Mouse (Mus musculus) liver, postnatal 0 days (tissue): ENCODE measurements around the gene Wdr17. TPM values are rescaled to one million over a fixed set of nuclear protein-coding genes. Genes with fewer than 3 reads are reported as not detected.

Source experiments
- ATAC-seq: fragments of 200-750 bp; cut with Nextera tagmentation; 2 replicates; pipeline ENCODE4 v1.8.0; 2017; ENCODE audit warnings: mild to moderate bottlenecking, moderate library complexity
- DNase-seq: peaks from one replicate; pipeline ENCODE4 v3.0.0-alpha.2; 2016
- H3K27ac ChIP-seq: fragments of 300-500 bp; sonication (generic); 2 replicates; pipeline ENCODE4 v1.5.1; 2014; ENCODE audit warnings: antibody characterized with exemption, moderate library complexity, mild to moderate bottlenecking, low read depth
- H3K27me3 ChIP-seq: fragments of 300-500 bp; sonication (generic); 2 replicates; pipeline ENCODE4 v1.6.1; 2014; ENCODE audit warnings: low read length, control low read depth, mixed read lengths; ENCODE audit not compliant: insufficient read depth
- H3K36me3 ChIP-seq: fragments of 300-500 bp; sonication (generic); replicated peaks from 2 replicates; pipeline ENCODE4 v1.6.1; 2014; ENCODE audit warnings: mild to moderate bottlenecking, control low read depth, low read length, moderate library complexity, mixed read lengths; ENCODE audit not compliant: insufficient read depth
- H3K4me1 ChIP-seq: fragments of 300-500 bp; sonication (generic); 2 replicates; pipeline ENCODE4 v1.6.1; 2014; ENCODE audit warnings: antibody characterized with exemption, mild to moderate bottlenecking, control low read depth; ENCODE audit not compliant: insufficient read depth
- H3K4me2 ChIP-seq: fragments of 300-500 bp; sonication (generic); 2 replicates; pipeline ENCODE4 v1.6.1; 2014; ENCODE audit warnings: low read depth, mild to moderate bottlenecking, low read length, moderate library complexity, mixed read lengths
- H3K4me3 ChIP-seq: fragments of 300-500 bp; sonication (generic); 2 replicates; pipeline ENCODE4 v1.5.1; 2014; ENCODE audit warnings: low read depth, low read length
- H3K9ac ChIP-seq: fragments of 300-500 bp; sonication (generic); replicated peaks from 2 replicates; pipeline ENCODE4 v1.6.1; 2014; ENCODE audit warnings: mild to moderate bottlenecking, moderate library complexity
- H3K9me3 ChIP-seq: fragments of 300-500 bp; sonication (generic); 2 replicates; pipeline ENCODE4 v1.6.1; 2016; ENCODE audit warnings: mild to moderate bottlenecking, control low read depth, low read length, mixed read lengths
- CTCF ChIP-seq: sonication (generic); IDR thresholded peaks from 2 replicates; pipeline ENCODE4 v1.5.1; 2016; ENCODE audit warnings: antibody characterized with exemption, low read depth
- EP300 ChIP-seq: IDR thresholded peaks from 2 replicates; pipeline ENCODE4 v1.6.1; 2016; ENCODE audit warnings: antibody characterized with exemption, low read depth, mild to moderate bottlenecking
- WGBS: fragments of 180-500 bp; shearing (Covaris S2); extraction: QIAGEN DNeasy Blood & Tissue Kit; methylation state at CpG from one replicate; pipeline ENCODE4 v1.1.7; 2014; ENCODE audit not compliant: insufficient replicate concordance; 5-methylcytosine and 5-hydroxymethylcytosine counted together
- polyA plus RNA-seq: library from polyadenylated mRNA; unstranded; fragments of >200 nt; fragmentation: Nextera tagmentation; extraction: Ambion mirVana; gene quantifications from 2 replicates; pipeline ENCODE4 v1.2.1, GENCODE M21; 2015

The Wdr17 gene
- polyA plus RNA-seq, 1 experiment from 2014 or later: not detected

DNA sequence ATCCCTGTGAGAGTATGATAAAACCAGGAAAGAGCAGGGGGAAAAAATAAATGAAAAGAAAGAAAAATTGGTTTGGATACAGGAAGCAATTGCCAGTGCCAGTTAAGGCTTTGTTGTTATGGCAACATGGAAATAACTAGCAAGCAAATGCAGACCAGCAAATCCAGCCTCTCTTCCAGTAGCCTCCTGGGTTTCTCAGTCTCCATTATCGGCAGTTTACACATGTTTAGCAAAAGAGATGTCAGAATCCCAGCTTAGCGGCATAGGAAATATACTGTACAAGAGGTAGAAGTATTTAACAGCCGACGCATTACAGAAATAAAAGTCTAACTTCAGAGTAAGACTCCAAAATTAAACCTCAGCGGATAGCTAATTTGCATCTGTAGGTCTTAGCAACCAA is 292.4 kb downstream of the Wdr17 start:
- no peak overlapping the region for H3K9ac ChIP-seq
- no peaks in the 10 kb centered on the region for H3K4me1 ChIP-seq
- H3K4me3 ChIP-seq: no peak overlapping the region
- H3K9me3 ChIP-seq: no peaks in the 10 kb centered on the region
- no peak for ATAC-seq
- TF ChIP-seq EP300 (no peak), CTCF (no peak)
- H3K4me2 ChIP-seq: no peak overlapping the region
- 92% methylated on average over 5 of the region's 5 CpGs for WGBS
- no peak for DNase-seq
- no peaks in the 10 kb centered on the region for H3K36me3 ChIP-seq
- no peak overlapping the region for H3K27ac ChIP-seq
- no peaks in the 10 kb centered on the region for H3K27me3 ChIP-seq

DNA sequence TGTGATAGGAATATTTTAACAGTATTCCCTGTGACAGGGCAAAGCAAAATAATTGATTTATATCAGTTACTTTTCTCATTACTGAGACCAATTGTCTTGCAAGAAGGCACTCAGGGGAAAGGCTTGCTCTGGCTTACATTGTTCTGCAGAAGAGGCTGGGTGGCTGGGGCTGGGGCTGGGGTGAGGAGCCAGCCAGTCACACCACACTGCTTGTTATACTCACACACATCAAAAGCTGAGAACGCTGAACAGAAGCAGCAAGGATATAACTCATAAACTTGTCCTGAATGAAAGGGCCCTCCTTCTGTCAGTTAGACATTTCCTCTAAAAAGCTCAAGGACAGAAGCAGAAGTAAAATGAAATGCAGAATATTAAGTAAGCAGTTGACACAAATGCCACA is 304.1 kb downstream of the Wdr17 start:
- Histone ChIP-seq H3K4me2 (no peak overlapping the region), H3K4me1 (no peaks in the 10 kb centered on the region), H3K36me3 (no peaks in the 10 kb centered on the region), H3K9me3 (no peaks in the 10 kb centered on the region), H3K27me3 (no peaks in the 10 kb centered on the region), H3K9ac (no peak overlapping the region), H3K27ac (no peak overlapping the region), H3K4me3 (no peak overlapping the region)
- DNase-seq (no peak), ATAC-seq (no peak)
- no peak for TF ChIP-seq EP300
- no peak for TF ChIP-seq CTCF
- 24% methylated on average over 1 of the region's 1 CpGs for WGBS

DNA sequence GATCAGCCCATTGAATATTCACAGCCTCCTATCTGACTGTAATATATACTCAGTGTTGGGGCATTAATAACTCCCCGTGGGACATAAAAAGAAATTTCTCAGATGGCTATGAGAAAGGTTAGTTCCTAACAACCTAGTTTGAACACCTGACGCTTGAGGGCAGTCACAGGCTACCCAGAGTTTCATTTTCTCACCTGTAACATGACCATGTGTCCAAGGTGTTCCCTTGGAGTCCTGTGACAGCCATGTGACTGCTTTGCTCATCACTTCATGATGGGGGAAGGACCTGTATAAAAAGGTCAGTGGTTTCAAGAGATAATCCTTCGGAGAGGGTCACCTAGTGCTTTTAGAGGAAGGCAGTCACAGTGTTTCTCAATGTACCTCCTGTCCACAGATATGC is 305.5 kb downstream of the Wdr17 start:
- WGBS: 70% methylated on average over 3 of the region's 3 CpGs
- no peak for TF ChIP-seq CTCF
- no peak for TF ChIP-seq EP300
- Histone ChIP-seq H3K4me3 (no peak overlapping the region), H3K9me3 (no peaks in the 10 kb centered on the region), H3K4me1 (no peaks in the 10 kb centered on the region), H3K27me3 (no peaks in the 10 kb centered on the region), H3K36me3 (no peaks in the 10 kb centered on the region), H3K9ac (no peak overlapping the region), H3K27ac (no peak overlapping the region), H3K4me2 (no peak overlapping the region)
- DNase-seq (no peak), ATAC-seq (no peak)

Other genes with a start within 250 kb of the Wdr17 start
- gene Gpm6a, start 67.7 kb upstream of the Wdr17 start, polyA plus RNA-seq: 3.1 and 3.6 TPM in 2 replicates